Mouse (Mus musculus) hematopoietic stem cell, adult 5-6 weeks (primary cell): ENCODE data around the gene Zfp786. TPM values are rescaled to one million over a fixed set of nuclear protein-coding genes. Genes with fewer than 3 reads are reported as not detected.
"Not testable (repeated sequence)": the region's sequence is repeated elsewhere in the genome, so short reads cannot be mapped to it uniquely, and the experiment has no call there.

Experiments
- ATAC-seq, 2 experiments: fragments of 125-278 bp in 1 of 2; replicated peaks in 1 of 2; 2 replicates each; pipeline ENCODE4 v1.8.0; 2016 to 2017; ENCODE audit warnings: inconsistent platforms in 2 of 2, mild to moderate bottlenecking in 2 of 2, moderate number of reproducible peaks in 2 of 2, low read depth in 1 of 2, moderate TSS enrichment in 1 of 2; ENCODE audit not compliant: low FRiP score in 2 of 2, poor library complexity in 2 of 2, severe bottlenecking in 2 of 2, insufficient read depth in 1 of 2, low TSS enrichment in 1 of 2
- total RNA-seq: library from RNA; stranded (forward); fragments of 172-1452, 232-1000 nt; gene quantifications from 2 replicates; pipeline ENCODE4 v1.2.3, GENCODE M21; 2017

Gene Zfp786
- total RNA-seq, 1 experiment from 2014 or later = 1.1 TPM

DNA sequence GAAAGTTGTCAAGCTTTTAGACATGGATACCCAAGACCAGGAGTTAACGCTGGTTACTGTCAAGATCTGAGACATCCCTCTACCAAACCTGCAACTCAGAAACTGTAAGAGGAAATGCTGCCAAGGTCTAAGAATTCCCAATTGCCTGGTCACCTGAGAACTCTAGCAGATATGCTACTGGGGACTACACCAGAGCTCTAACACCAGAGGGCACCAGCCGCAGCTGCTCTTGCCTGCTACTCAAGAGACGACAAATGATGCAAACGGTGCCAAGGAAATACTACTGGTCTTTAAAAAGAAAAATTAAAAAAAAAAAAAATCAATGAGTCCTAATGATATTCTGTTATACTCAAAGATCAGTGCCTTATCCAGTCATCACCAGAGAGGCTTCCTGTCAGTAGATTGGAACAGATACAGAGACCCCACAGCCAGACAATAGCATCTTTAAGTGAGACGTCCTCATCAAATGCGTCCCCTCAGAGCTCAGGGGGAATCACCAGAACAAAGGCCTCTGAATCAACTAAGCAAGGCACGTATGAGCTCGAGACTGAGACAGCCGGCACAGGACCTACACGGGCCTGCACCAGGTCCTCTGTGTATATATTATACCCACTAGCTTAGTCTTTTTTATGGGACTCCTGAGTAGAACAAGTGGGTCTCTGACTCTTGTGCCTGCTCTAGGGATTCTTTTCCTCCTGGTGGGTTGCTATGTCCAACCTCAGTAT is 36.4 kb downstream of the Zfp786 start:
- no peak for ATAC-seq

DNA sequence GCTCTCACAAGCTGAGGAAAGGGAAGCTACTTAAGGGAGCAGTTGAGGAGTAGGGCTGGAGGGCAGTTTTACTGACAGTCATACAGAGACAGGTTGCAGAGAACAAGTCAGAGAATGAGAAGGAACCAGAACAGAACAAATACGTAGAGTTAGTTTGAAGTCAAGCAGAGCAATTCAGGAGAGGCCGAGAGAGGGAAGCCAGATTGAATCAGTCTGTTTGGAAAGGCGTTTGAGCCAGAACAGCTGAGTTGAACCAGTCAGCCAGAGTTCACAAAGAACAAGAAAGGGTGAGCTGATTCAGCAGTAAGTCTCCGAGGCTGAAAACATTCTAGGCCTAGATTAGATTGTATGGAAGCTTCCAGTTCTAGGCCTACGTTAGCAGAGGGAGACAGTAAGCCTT is 37.4 kb downstream of the Zfp786 start:
- ATAC-seq = no peak

DNA sequence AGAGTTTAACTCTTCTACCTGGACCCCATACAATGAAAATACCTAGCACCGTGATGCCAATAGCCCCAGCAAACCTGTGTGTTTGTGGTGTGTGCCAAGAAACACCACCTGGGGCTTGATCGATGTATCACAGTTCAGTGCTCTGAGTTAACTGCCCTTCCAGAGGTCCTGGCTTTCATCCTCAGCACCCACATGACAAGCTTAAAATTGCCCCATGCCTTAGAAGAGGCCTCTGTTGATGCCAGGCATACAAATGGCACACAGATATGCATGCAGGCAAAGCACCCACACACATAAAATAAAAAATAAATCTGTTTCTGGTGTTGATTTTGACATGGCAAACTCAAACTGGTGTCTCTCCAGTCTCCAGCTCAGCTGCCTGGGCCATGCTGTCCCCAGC is 38.1 kb downstream of the Zfp786 start:
- ATAC-seq = no peak

DNA sequence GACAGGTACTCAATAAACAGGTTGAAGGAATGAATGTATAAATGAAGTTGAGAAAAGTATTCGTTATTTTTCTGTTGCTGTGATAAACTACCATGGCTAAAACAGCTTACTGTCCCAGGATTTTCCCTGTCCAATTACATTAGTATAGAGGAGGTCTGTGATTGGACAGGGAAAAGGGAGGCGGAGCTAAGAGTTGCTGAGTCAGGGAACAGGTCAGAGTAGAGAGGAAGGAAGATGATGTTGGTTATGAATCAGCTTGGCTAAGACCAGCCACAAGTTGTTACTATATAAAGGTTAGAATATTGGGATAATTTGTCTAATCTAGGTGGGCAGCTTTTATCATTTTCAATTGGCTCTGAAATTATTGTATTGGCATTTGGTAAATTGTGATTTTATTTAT is 39.9 kb downstream of the Zfp786 start:
- ATAC-seq = peak; percentile 38 to 43; a peak in 2 of 4 replicates

DNA sequence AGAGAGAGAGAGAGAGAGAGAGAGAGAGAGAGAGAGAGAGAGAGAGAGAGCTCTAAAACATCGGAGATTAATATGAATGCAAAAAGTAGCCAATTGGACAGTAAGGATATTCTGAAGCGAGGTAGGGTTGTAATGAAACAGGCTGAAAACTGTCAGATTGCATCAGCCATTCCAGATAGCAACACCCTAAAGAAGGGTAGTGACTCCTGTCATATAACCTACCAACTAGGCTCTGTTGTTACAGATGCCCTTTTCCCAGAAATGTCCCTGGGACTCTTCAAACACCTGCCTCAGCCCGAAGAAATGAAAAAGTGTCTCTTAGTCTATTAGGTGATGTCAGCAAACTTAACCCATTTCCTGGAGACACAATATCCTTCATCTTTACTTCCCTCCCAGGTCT is 41.8 kb downstream of the Zfp786 start:
- no peak for ATAC-seq

DNA sequence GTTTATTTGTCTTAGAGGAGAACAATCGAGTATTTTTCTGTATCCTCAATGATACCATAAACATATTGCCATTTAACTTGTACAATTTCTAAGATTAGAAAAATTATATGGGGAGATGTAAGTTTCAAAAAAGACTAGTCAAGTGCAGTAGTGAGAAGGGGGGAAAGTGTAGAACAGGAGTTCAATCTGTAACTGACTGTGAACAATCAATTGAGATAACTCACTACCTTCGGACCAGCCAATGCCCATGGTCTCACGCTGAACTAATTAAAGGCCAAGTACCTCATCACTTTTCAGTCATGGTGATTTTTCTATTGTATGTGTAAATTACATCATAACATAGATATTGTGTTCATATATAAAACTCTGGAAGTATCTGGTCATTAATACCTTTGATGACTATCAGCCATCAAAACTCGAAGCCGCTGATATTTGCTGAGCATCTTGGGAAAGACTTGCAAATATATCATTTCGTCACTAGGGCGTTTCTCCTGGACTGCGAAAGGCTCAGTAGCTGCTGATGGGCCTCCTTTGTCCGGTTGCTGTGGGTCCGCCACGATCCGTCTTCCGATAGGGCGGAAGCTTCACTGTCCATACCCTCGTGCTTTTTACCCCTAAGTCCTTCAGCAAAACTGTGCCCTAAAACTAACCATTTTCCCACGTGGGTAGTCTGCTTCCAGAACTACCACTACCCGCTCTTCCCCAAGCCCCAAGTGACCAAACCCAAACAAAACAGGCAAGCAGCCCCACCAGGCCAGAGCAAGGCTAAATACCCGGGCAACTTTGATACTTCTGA is 42.5 kb downstream of the Zfp786 start:
- ATAC-seq = peak; percentile 90 to 94

DNA sequence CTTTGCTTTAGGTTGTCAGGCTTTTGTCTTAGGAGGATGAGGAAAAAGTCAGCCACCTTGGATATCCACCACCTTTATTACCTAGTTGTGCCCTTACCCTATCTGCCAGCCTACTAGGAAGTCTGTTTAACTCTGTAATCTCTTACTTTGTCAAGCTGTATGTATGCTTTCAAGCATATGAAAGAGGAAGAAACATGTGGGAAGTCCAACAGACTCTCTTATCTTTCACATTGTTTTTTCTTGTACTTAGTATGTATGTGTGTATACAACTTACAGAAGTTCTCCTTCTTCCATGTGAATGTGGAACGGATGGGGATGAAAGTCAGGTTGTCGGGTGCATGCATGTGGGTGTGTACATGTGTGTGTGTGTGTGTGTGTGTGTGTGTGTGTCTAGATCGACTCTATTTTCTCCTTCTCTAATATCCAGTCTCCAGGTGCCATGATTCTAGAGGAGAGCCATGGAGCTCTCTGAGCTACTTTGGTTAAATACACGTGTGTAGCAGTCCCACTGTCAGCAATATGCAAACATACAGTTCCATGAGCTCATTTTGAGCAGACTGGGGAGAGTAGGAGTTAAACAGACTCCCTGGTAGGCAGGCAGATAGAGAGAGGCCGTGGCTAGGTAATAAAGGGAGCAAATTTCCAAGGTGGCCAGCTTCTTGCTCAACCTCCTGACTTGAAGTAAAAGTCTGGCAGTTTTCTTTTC is 45.8 kb downstream of the Zfp786 start:
- ATAC-seq = no peak

DNA sequence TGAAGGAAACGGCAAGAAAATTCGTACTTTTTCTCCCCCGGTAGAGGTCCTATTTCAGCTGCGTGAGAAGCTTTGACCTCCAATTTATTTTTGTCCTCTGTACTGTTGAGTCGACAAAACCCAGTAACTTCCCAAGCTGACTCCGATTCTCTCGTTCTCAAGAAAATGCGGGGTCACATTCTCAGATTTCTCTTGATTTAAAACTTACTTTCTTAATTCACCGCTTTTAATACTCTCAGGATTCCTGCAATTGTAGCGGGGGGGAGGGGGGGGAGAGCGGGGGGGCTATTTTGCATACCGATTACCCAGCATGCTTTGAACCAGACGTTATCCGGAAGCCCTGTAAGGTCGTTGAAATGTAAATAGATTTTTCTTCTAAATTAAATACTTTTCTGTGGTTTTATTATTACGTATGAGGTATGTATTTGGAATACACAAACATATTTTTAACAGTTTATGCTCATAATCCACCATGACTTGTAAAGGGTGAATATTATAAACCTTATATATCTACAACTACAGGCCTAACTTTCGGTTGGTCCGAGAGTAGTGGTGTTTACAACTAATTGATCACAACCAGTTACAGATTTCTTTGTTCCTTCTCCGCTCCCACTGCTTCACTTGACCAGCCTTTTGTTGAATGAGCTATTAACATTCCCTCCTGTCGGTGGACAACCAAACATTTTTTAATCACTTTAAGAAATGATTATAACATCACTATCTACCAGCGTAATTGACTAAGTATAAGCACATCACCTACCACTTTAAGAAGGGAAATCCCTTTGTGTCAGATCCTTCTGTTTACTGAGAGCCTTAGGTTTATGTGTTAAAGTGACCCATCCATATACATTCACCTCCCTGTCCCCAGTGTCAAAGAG is 49.3 kb downstream of the Zfp786 start:
- ATAC-seq = peak in 1 of 2 experiments; percentile 52; a peak in 1 of 4 replicates

DNA sequence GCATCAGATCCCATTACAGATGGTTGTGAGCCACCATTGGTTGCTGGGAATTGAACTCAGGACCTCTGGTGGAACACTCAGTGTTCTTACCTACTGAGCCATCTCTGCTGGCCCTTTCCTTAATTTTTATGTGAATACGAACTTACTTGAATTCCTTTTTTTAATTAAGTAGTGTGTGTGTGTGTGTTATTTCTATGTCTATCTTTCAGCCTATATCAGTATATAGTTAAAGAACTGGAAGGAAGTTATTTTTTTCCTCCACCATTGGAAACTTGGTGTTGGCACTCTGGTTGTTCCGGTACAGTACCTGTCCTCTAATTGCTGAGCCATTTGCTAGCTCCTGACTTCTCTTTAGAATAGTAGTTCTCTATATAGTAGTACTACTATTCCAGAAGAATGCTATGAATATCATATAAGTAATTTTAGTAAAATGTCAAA is 50.1 kb downstream of the Zfp786 start:
- no peak for ATAC-seq

DNA sequence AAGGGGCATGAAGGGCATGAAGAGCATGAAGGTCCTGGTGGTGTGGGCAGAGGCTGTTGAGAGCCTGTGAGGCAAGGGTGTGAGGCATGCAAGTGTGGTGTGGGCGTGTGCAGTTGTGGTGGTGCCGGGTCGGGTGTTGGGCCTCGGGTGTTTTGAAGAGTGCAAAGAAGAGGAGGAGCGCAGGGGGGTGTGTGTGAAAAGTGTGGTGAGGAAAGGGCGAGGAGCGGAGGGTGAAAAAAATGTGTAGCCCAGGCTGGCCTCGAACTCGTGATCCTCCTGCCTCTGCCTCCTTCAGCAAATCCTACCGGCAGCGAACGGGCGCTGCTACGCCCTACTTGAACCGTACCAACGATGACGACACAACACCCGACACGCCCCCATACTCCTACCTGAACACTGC is 58.9 kb downstream of the Zfp786 start:
- 0 out of 4 replicates have a peak, but pooled peaks of 1 of the 2 experiments have one; percentile 42 for ATAC-seq

DNA sequence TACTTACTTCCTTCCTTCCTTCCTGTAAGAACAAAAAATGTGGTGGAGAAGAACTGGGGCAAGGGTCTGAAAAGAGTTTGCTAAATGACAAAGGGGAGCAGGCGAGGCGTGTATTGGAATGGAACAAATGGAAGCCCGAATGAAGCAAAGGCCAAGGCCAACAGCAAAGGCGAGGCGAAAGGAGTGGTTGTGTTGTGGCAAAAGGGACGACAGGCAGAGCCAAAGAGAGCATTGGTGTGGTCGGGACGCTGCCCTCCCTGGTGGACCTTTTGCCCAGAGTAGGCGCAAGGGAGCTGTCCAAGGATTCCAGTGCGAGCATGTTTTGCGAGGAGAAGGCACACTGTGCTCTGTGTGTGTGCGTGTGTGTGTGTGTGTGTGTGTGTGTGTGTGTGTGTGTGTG is 59.6 kb downstream of the Zfp786 start:
- not testable (repeated sequence) for ATAC-seq

DNA sequence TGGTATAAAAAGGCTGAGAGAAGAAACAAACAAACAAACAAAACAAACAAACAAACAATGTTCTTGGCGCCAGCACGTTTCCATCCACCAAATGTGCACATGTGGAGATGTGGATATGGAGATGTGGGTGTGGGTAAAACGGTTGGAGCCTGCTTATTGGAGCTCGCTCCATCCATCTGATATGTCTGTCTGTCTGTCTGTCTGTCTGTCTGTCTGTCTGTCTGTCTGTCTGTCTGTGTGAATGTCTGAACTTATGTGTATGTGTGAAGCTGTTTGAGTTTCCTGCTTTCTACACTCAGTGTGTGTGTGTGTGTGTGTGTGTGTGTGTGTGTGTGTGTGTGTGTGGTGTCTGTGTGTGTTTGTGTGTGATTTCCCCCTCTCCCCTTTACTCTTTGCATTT is 60.8 kb downstream of the Zfp786 start:
- ATAC-seq = not testable (repeated sequence)

Other genes starting within 250 kb of the Zfp786 start
- gene Ezh2, start 235.5 kb downstream of the Zfp786 start, total RNA-seq = 117 and 179 TPM in 2 replicates
- gene Pdia4, start 17.4 kb downstream of the Zfp786 start, total RNA-seq = 185 and 205 TPM in 2 replicates
- gene Zfp398, start 4.8 kb upstream of the Zfp786 start, total RNA-seq = 21.6 and 24.5 TPM in 2 replicates
- gene Zfp282, start 46.3 kb upstream of the Zfp786 start, total RNA-seq = 14.5 and 16.9 TPM in 2 replicates
- gene Zfp212, start 89.6 kb upstream of the Zfp786 start, total RNA-seq = 12.7 and 14.3 TPM in 2 replicates
- 7.3 and 10.7 TPM in 2 replicates for gene Zfp956, start 122.5 kb upstream of the Zfp786 start, total RNA-seq
- gene Zfp777, start 218.0 kb upstream of the Zfp786 start, total RNA-seq = 16.2 and 34.6 TPM in 2 replicates